Mouse (Mus musculus) spleen, adult 2 months (tissue): ENCODE results near the gene Akr1b7.

ENCODE experiments used
- CTCF ChIP-seq: fragments of 200-500 bp; IDR thresholded peaks from 2 replicates; pipeline ENCODE4 v1.5.1; 2011; ENCODE audit warnings: mild to moderate bottlenecking, inconsistent platforms; ENCODE audit not compliant: insufficient read depth, insufficient read length, insufficient replicate concordance; ENCODE audit errors: extremely low read depth
- POLR2A ChIP-seq: fragments of 200-500 bp; IDR thresholded peaks from 2 replicates; pipeline ENCODE4 v1.6.1; 2011; ENCODE audit warnings: low read depth, low read length, inconsistent platforms

- TF ChIP-seq CTCF (no peak), POLR2A (no peak)
Measured at GRCm38 (mm10) chr6:34439006-34439405, 26.9 kb downstream of the Akr1b7 start.
